Mouse (Mus musculus): ENCODE results near the gene Nr4a3.

Gene Nr4a3

DNA sequence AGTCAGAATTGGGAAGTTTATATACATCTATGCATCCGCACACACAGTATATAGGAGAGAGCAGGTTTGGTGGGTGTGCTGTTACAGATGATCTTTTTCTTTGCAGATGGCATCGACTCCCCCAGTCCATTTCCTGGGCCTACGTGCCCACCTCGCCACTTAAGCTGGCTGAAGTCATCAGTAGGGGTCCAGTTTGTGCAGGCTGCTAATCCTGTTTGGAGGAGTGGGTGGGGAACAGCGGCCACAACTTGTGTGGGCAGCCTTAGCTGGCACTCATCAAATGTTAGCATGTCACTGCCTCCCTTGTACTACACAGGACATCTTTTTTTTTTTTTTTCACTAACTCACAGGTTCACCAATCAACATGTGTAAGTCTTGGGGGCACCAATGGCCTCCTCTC lies 5.5 kb downstream of the Nr4a3 start:
- DNase-seq, result no peak

DNA sequence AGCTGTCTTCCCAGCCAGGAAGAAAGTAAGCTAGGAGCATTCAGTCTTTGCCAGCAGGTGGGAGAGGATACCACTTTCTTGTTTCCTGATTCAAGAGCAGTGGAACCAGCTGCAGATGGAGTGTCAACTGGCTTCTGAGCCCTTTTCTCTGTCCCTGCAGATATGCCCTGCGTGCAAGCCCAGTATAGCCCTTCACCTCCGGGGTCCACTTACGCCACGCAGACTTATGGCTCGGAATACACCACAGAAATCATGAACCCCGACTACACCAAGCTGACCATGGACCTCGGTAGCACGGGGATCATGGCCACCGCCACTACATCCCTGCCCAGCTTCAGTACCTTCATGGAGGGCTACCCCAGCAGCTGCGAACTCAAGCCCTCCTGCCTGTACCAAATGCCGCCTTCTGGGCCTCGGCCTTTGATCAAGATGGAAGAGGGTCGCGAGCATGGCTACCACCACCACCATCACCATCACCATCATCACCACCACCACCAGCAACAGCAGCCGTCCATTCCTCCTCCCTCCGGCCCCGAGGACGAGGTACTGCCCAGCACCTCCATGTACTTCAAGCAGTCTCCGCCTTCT lies 6.2 kb downstream of the Nr4a3 start:
- no peak for DNase-seq

DNA sequence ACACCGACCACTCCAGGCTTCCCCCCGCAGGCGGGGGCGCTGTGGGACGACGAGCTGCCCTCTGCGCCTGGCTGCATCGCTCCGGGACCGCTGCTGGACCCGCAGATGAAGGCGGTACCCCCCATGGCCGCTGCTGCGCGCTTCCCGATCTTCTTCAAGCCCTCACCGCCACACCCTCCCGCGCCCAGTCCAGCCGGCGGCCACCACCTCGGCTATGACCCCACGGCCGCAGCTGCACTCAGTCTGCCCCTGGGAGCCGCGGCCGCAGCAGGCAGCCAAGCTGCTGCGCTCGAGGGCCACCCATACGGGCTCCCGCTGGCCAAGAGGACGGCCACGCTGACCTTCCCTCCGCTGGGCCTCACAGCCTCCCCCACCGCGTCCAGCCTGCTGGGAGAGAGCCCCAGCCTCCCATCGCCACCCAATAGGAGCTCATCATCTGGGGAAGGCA lies 6.7 kb downstream of the Nr4a3 start:
- peak; percentile 5 for DNase-seq

DNA sequence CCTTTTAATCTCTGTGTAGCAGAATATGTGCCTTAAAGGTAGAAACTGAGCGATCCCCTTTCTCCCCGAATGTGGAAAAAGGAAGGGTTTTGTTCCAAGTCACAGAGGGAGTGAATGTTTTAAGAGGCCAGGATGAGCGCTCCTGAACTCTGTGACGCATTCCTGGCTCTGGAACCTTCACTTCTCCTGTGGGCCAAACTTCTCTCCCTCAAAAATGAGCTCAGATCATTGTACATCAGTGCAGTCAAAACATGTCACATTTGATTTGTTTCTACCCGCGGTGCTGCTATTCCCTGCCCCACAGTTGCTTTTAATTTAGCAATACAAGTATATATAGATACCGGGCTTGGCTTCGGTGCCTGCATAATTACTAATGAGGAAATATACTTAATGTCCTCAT lies 16.8 kb downstream of the Nr4a3 start:
- DNase-seq, result no peak

DNA sequence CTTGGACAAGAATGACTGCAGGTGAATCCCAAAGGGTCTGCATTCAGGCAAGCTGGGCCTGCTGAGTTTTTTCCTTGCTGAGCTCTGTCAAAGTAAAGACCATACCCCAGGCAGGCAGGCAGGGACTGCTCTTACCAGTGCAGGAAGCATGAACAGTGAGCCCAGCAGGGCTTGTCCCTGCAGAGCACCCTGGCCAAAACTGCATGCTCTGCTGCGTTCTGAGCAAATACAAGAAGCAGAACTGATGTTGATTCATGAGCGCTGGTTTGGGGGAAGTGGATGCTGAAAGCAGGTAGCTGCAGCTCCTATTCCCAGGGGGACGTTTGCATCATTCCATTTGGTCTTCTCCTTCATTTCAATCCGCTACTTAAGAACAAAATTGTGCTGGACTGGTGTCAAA lies 19.4 kb downstream of the Nr4a3 start:
- no peak for DNase-seq

DNA sequence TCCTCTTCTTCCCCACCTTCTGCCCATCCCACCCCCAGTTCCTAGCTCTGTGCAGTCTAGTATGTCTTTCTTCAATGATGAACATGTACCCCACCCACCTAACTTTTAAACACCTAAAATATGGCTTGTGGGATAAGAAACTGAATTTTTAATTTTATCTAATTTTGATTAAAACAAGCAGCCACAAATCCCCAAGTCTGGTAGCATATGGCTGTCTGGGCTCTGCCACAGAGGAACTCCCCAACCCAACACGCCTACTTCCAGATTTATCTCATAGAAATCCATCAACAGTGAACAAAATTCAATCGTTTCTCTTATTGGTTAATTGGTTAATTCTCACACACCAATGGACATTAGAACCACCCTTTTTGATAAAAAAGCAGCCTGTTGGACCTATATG lies 21.7 kb downstream of the Nr4a3 start:
- no peak for DNase-seq

DNA sequence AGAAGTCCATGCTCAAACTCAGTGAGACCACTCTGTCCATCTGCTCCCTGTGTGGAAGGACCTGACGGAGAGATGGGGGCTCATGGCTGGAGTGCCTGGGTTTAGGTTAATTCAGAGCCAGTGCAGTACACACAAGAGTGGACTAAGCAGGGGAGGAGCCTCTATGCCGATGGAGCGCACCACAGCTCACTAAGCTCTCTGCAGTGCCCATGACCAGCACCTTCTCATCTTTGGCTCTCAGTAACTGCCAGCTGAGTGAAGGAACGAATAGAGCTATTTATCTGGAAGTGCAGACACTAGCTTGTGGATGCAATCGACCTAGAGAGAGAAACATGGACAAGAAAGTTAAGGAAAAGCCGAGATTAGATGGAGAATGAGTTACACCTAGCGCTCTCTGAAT lies 24.2 kb downstream of the Nr4a3 start:
- no peak for DNase-seq

DNA sequence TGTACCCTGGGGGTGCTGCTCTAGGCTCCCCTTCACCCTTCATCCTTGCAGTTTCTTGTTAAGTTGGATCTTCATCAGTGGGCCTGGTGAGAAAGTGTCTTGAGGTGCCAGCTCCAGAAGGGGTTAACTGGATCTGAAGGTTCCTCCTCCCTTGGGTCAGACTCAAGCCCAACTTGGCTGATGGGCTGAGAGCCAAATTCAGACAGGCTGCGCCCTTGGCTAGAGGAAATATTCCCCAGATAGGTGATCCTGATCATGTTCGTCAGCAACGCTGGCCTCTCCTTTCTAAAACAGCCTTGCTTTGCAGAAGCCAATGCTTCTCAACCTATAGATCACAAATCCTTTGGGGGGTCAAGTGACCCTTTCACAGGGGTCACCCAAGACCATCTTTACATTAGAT lies 27.1 kb downstream of the Nr4a3 start:
- no peak for DNase-seq

DNA sequence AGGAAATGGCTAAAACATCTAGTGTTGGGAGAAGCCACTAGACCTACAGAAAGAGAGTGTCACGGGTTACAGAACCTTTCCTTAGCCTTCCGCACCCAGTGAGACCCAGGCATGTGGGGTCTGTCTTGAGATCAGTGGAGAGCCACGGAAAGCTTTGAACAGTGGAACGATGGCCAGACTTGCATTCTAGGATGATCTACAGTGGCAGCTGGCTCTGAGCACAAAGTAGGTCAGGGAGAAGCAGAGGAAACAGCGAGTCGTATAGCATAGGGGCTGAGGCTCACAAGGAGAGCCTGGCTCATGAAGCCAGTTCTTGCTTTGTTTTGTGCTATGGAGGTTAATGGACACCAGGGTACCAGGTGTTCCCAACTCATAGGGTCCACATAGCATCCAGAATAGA lies 28.4 kb downstream of the Nr4a3 start:
- DNase-seq, result no peak

DNA sequence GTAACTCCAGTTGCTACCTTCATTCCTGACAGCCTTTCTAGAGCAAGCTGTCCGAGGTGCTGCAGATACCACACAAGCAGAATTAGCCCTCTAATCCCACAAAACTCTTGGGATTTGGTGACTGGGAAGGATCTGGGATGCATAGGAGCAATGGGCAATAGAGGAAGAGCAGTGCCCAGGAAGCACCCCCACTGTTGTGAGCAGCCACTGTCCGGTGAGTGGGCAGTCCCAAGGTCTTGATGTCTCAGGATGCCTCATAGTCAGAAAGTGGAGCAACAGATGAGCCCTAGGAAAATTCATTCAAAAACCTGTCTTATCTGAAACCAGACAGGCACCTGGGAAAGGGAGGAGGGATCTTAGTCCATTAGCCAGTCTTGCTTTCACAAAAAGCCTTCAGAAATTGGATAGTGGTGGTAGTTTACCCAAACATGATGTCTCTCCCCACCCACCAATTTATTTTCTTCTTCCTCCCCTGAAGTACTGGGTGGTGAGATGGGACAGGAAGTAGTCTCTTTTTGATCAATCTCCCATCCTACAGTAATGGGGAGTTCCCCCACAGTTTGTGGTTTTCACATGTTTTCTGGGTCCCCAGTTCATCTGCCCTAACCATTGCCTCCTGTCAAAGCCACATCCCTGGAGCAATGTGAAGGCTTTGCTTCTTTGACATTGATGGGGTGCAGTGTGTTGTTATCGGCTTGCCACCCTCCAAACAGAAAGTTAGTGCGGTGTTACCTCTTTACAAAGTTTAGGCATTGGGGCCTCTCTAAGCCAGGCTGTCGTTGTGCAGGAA lies 29.7 kb downstream of the Nr4a3 start:
- DNase-seq, result no peak

DNA sequence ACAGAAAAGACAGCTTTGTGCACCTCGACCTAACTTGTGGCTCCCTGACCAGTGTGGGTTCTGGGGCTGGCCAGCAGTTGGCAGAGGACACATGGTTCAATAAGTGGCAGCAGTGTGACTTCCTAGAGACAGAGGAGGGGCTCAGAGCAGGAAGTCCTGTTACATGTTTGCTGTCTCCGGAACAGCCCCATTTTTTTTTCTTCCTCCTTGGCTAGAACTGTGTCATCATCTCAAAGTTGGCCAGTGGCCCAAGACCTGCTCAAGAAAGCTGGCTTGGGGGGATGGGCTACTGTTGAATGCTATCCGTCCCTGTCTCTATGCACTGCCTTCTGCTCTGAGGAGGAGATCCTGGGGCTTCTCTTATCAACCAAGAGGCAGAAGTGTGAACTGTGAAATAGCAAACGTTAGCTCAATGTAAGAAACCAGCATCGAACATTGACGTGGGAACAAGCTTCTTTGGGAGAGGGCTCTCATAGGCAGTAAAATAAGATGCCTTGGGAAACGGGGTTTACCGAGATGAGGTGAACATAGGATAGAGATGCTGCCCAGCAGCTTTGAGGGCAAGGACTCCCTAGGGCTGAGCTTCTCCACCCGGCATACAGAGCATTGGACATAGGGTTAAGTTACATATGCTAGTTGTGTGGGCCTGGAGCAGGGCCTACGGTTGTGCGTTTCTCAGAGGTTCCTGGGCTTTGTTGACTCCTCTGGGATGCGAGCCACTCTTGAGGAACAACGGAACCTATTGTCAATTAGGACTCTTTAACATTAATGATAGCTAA lies 31.9 kb downstream of the Nr4a3 start:
- peak; percentile 12 for DNase-seq

DNA sequence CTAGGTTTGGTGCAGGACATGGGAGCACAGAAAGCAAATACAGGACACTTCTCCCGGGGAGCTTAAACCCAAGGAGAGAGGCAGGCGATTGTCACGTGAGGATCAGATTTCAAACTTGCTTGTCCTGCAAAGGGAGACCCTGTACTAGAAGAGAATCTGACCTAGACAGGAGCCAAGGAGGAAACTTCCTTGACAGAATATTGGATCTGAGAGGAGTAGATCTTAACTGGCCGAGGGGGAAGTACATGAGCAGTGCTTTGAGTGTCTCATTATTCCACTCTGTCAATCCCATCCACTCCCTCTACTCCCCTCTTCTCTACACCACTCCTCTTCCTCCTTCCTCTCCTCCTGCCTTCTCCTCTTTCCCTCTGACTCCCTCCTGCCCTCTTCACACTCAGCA lies 33.3 kb downstream of the Nr4a3 start:
- DNase-seq, result no peak

DNA sequence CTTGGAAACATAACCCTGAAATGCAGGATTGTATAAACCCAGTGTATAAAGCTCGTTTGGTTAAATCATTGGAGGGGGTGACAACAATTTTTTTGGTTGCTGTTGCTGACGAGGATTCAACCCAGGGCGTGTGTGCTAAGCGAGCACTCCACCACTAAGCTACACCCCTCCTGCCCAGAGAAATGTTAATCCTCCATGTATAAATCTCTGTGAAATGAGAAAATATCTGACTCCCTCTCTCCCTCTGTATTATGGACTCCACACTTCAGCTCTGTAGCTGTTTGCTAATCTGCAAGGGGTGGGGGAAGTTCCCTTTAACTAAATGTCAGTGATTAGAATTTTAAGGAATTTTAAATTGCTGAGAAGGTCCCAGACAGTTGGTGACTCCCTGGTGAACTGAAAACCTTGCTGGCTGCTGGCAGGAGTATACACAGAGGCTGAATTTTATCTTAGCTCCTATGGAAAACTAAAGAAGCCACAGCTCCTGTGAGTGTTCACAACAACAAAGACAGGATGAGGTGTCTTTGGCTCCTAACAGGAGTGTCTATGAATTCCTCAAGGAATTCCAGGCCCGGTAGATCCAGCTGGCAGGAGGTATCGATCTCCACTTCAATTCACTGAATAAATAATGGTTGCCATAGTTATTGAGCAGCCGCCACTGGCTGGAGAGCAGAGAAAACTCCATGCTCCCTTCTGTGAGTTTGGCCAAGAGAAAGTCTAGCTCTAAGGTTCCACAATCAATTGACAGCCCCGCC lies 34.5 kb downstream of the Nr4a3 start:
- DNase-seq, result no peak

DNA sequence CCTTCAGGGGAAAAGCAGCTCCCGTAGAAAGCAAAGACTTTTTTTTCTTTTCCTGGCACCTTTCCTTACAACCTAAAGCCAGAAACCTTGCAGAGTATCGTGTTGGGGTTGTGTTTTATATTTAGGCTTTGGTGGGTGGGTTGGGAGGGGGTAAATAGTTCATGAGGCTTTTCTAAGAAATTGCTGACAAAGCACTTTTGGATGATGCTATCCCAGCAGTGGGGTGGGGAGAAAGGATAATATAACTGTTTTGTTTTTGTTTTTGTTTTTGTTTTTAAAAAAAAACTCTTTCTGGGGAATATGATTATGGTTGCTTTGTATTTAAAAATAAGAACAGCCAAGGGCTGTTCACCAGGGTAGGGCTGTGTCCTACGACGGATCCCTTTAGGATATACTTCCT lies 38.5 kb downstream of the Nr4a3 start:
- DNase-seq, result no peak

DNA sequence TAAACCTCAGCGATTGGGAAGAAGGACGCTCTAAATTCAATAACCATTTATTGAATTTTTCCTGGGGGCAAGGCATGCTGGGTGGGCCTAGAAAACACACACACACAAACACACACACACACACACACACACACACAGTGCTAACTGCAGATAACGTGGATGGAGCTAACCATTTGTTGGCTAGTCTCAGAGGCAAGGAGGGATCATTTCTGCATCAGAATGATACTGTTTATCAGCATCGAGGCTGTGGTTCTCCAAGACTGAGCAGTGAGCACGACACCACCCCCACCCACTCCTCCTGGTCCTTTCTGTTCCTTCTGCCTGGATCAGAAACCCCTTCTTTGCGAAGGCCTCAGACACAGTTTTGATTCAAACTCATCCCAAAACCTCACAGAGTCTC lies 41.7 kb downstream of the Nr4a3 start:
- DNase-seq, result peak; percentile 64

DNA sequence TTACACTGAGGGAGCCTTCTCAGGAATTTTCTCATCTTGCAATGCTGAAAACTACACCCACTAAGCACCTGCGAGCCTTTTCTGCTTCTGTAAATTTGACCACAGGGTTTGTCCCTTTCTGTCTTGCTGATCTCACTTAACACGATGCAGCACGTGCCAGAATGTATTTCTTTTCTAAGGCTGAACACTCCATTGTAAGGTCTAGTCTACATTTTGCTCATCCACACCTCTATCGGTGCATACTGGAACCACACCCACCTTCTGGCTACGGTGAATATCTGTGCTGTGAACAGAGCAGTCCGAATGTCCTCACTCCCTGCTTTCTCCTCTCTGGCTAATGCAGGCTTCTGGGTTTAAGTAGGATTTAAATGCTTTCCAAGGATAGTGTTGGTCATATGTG lies 42.5 kb downstream of the Nr4a3 start:
- peak; percentile 50 for DNase-seq

DNA sequence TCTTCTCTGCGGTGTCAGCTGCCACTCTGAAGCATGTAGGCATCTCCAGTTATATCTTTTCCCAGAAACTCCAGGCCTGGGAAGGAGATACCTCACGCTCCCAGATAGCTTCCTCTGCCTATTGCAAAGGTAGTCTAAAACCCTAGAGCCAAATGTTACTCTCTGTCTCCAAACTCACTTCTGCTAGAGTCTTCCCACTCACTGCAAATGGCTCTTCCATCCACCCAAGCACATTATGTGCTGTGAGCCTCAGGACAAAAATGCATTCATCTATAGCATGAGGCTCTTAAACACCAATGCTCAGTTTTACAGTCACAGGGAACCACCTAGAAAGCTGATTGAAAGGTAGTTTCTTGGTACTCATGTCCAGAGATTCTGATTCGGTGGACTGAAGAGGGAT lies 48.3 kb downstream of the Nr4a3 start:
- DNase-seq, result no peak

DNA sequence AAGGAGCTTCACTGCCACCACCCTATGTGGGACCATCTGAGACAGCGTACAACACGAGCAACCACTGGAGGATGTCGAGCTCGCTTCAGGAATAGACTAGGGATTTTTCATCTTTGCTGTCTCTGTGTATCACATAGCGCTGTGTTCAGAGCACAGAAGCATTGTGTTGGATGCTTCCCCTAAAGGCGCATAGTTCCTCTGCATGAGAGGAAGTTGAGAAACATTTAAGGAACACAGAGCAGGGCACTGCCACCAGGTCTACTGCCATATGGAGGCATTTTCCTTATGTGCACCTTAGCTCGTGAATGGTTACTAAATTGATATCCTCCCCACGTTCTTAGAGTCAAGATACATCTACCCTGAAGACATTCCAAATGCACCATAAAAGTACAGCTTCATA lies 55.3 kb downstream of the Nr4a3 start:
- no peak for DNase-seq

DNA sequence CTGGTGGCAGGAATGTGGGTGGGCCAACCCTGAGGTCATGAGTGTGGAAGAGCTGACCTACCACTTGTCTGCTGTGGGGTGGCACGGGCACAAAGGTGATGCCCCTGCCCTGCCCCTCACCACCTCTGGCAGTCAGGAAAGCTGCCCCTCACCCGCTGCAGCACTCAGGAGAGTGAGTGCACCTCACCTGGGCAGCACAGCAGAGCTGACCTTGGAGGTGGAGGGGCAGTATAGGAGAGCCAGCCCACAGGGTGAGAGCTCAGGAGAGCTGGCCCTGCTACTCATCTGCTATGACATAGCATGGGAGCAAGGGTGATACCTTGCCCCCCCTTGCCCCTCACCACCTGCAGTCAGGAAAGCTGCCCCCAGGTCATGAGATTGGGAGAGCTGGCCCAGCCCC lies 57.0 kb downstream of the Nr4a3 start:
- DNase-seq, result no peak

DNA sequence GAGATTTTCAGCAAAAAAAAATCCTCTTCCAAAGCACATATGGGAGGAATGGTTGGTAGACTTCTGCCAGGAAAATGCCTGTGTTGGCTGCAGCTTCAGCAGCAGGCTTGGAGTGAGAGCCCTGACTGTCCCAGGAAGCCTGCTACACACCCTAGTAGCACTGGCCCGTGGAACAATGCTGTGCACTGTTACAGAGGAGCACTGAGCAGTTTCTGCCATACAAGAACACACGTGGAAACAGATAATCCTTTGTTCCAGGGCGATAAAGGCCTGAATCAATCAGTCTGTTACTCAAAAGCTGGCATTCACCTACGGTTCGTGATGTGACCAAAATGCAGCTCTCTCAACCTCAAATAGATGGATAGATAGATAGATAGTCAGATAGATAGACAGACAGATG lies 60.4 kb downstream of the Nr4a3 start:
- DNase-seq, result no peak

DNA sequence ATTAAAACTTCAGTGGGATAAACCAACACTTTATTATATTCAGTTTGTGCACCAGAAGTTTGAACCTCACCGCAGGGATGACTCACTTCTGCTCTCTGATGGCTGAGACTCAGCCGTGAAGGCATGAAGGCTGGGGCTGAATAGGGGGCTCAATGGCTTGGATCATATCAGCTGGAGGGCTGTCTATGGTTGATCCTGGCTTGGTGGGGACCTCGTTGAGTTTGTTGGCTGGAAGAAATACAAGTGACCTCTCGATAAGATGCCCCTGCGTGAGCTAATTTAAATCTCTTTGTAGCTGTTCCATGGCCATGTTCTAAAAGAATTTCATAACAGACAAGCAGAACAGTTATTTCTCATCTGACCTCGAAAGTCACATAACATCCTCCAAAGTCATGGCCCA lies 62.1 kb downstream of the Nr4a3 start:
- no peak for DNase-seq

DNA sequence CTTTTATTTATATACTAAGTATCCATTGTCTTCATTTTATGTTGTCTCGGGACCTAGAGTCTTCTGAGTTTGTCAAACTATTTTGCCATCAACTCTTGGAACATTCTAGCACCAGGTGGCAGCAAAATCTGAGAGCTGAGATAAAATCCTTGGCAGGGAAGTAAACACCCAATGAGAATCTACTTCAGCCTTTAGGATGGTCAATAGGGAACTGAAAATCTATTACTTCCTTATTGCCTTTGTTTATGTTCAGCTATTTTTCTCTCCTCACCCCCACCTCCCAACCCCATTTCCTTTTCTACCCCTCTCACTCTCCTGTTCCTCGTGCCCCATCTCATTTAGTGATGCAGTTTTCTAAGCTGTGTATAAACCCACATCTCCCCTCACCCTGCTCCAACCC lies 63.6 kb downstream of the Nr4a3 start:
- no peak for DNase-seq

DNA sequence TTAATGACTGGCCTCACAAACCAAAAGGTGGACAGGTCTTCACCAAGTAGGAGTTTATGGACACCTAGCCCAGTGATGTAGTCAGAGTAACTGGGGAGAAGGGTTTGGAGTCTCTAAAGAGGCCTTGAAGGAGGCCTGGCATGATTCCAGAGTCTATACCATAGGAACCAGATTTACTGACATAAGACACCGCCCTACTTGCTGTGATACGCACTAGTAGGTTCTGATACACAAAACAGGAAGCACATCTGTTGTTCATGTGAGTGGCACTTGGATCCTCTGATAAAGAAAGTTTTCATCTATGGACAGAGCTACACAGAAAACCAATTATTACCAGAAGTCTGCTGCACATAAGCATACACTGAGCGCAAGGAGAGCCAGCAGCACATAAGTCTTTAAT lies 65.4 kb downstream of the Nr4a3 start:
- DNase-seq, result no peak
